Mouse (Mus musculus) cerebellum, adult 18-20 months (tissue): ENCODE results near the gene Ago4.

Experiments
- DNase-seq, 2 experiments: peaks; one replicate each; pipeline ENCODE4 v3.0.0; 2021

Gene Ago4

GRCm38 (mm10) chr4:126512308-126513066 lies 20.8 kb downstream of the Ago4 start:
- DNase-seq, result no peak

DNA sequence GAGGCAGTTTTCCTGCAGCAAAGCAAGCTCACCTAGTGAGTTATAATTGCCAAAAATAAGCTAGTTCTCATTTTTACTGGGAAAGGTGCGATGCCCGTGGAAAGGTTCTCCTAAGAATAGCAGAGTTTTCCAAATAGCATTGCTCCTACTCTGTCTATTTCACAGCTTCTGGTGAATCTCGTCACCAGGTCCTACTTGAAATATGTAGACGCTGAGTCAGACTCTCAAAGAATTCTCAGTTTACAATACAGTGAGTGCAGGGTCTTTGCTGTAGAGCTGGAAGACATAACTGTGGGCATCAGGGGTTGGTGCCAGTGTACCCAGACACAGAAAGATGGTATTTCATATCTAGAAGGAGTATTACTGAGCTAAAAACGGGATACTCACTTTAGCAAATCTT lies 22.3 kb downstream of the Ago4 start:
- no peak for DNase-seq

DNA sequence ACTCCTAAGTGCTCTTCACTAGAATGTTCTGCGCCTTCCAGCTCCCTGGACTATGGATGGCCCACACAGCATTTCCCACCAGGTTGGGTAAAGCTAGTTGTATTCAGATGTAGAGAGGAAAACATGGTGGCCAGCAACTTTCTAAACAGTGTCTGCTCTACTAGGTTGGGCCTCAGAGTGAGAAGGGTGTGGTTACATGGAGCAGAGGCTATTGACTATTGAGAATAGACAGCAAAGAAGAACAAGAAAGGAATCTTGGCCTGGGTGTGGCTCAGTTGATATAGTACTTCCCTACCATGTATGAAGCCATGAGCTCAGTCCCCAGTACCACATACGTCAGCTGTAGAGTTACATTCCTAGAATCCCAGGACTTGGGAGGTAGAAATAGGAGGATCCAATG lies 24.2 kb downstream of the Ago4 start:
- no peak for DNase-seq

DNA sequence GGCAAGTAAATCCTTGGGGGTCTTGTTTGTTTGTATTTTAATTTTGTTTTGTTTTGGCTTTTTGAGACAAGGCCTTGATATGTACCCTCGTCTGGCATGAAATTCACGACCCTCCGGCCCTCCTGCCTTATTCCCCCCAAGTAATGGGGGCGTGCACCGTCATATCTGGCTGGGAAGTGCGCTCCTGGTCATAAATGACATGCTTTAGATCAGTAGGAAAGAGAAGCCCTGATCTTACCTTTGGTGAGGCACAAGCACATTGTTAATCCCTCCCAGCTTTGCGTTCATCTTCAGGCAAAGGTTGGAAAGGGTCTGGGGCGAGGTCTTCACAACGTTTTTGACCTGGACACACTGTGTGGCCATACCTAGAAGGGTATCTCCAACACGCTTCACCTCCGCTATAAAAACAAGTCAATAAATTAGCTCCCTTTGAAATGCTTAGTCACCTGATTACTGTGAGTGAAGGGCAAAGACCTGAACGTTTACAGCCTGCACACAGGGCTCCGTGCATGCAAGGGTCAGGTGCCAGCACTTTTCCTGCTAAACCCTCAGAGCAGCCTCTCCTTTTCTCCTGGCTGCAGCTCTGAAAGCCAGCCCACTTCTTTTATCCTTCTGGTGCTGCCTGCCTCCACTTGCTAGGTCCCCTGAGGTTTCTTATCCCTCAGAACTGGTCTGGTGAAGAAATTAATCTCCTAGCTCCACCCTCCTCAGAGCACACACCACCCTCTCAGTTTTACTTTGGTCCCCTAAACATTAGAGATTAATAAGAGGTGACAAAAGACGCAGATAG lies 25.0 kb downstream of the Ago4 start:
- DNase-seq, result no peak

GRCm38 (mm10) chr4:126502977-126503309 lies 30.3 kb downstream of the Ago4 start:
- no peak for DNase-seq

DNA sequence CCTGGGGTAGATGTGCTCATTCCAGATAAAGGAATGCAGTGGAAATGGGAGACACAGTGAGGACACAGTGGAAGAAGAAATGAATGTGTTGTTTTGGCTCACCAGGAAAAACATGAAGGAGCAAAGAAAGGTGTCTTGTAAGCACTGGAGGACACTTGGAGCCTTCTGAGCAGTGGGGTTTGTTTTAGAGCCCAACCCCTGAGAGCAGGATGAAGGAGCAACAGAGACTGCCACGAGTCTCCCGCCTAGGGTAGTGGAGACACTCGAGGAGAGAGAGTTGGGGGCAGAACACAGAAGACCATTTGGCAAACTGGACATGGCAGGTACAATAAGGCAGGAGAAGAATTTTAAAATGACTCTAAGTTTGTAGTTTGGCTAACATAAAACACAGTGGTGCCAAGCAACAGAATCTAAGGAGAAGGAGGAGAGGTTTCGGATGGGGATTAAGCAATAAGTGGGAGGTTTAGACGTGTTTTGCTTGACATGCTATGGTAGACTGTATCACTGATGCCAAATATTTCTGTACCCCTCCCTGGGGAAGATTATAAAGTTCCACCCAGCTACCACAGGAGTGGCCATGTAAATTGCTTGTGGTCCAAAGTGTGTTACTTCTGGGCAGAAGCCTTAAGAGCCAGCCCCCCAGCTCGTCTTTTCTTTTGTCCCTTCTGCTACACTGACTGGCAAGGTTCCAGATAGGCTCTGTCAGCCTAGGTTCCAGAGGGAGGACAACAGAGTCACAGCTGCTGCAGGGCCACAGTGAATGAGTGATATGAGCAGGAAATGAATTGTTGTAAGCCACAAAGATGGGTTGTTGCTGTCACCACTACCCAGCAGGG lies 30.9 kb downstream of the Ago4 start:
- no peak for DNase-seq

DNA sequence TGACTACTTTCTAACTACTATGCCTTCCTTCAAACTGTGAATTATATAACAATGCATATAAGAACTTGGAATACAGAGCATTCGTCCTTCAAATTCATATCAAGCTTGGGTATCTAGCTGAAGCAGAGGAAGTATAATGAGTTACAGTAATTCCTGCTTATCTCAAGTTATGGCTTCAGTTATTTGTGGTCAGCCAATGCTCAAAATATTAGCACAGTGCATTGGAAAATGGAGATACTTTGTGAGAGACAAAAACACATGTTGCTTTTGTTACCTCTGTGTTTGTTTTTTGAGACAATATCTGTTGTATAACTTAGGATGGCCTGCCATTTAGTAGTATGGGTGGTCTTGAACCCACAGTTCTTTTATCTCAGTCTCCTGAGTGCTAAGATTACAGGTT lies 34.7 kb downstream of the Ago4 start:
- DNase-seq, result no peak

DNA sequence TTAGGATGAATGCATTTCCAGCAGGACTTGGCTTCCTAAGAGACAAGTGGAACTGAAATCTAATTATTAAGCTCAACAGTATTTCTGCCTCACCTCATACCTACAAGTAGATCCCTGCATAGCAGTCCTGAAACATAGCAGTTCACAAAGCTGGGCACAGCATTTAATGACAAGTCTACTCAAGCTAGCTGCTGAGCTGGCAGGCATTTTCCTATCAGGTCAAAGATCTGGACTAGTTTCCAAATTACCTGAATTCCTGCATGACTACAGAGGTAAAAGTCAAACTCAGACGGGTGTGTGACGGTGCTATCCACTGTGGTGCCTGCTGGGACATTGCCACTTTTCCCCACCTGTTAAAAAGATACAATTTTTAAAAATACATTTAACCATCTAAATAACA lies 36.3 kb downstream of the Ago4 start:
- DNase-seq, result no peak

DNA sequence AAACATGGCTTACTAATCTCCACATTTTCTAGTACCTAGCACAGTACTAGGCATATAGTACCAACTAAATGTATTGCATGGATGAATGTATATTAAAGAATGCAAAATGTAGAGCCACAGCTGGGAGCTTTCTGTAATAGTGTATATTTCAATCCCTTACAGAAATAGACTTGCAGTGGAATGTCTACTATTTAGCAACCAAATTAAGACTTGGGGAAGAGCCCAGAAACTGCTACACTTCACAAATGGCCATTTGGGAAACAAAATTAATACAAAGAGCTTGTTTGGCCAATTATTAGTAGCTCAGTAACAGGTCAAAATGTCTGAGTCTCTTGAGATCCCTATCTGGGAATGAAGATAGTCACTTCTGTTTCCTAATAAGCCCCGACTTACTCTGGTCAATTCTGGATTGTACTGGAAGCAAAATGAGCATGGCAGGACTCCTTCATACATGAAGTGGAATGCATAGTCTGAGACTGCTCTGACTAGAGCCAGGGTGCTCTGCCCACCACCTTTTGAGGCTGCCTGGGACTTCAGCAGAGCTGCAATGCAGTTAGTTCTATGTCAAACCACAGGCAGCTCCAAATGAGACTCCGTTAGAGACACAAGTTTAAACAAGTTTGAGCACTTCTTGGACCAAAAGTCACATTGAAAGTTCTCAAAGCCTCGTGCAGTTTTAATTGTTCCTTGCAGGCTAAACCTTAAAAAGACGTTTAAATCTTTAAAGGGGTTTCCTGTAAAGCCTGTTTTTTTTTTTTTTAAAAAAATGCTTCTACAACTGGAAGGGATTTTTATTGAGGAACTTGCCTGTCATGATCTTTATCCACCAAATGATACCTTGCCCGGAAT lies 37.1 kb downstream of the Ago4 start:
- no peak for DNase-seq

- no peak for DNase-seq
Measured at GRCm38 (mm10) chr4:126495453-126495852, 37.8 kb downstream of the Ago4 start.

GRCm38 (mm10) chr4:126493416-126493815 lies 39.9 kb downstream of the Ago4 start:
- DNase-seq, result no peak

- DNase-seq, result no peak
Measured at GRCm38 (mm10) chr4:126491977-126492376, 41.3 kb downstream of the Ago4 start.

DNA sequence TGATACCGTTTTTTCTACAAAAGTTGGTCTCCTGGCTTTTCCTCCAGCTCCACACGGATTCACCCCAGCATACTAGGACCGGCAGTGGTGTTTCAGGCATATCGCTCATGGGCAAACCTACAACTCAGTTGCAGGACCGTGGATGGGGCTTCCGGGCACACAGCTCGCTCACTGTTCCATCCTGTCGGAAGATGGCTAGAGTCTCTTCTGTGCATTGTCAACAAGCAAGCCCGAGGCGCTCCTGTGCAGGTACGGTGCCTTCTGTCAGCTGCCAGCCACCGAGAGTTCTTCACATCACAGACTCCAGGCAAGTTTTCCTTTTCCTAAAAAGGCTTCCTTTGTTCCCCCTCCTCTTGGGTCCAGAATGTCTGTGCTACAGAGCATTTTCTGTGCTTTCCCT lies 42.5 kb downstream of the Ago4 start:
- DNase-seq, result no peak

- DNase-seq, result no peak
Measured at GRCm38 (mm10) chr4:126489811-126490210, 43.5 kb downstream of the Ago4 start.

DNA sequence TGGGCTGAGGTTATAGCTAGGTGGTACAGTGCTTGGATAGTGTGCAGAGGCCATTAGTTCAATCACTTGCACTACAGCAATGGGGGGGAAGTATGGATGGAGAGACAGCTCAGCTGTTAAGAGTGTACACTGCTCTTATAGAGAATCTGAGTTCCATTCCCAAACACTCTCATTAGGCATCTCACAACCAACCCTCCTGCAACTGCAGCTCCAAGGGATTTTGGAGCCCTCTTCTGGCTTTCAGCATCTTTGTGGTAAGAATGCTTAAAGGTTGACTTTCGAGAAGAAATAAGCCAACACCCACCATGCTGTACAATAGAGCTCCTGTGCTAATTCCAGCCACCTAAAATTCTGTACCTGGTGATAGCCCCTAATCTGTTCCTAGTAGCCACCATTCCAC lies 47.1 kb downstream of the Ago4 start:
- DNase-seq, result no peak

- no peak for DNase-seq
Measured at GRCm38 (mm10) chr4:126485065-126485464, 48.2 kb downstream of the Ago4 start.

- no peak for DNase-seq
Measured at GRCm38 (mm10) chr4:126483874-126484273, 49.4 kb downstream of the Ago4 start.

GRCm38 (mm10) chr4:126482951-126483350 lies 50.3 kb downstream of the Ago4 start:
- DNase-seq, result no peak

DNA sequence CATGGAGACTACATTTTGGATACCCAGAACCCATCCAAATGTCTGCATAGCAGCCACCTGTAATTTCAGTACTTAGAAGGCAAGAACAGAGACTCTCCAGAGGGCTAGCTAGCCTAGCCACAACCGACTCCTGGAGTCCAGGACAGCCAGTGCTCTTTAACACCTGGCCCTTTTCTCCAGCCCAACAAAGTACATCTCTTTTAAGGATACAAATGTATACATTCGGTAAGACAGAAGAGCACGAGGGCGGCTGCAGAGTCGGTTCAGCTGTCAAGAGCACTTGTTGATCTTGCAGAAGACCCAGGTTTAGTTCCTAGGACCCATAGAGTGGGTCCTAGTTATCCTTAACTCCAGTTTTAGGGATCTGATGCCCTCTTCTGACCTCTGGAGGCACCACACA lies 51.8 kb downstream of the Ago4 start:
- DNase-seq, result no peak

- DNase-seq, result no peak
Measured at GRCm38 (mm10) chr4:126480288-126480687, 53.0 kb downstream of the Ago4 start.

DNA sequence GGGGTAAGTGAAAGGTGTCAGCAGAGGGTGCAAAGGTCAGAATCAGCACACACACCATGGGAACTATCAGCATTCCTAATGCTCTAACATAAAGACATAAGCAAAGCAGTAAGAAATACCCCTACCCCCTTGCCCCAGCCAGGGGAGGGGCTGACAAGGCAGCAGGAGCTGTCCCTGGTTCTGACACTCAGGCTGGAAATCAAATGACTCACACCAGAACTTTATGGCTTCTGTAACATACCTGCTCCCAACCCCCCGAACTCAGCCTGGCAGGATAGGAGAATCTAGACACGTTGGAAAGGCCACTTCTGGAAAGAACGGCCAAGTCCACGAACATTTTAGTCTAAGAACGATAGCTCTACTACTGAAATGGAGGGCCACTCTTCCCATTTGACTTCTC lies 60.2 kb downstream of the Ago4 start:
- DNase-seq, result no peak

DNA sequence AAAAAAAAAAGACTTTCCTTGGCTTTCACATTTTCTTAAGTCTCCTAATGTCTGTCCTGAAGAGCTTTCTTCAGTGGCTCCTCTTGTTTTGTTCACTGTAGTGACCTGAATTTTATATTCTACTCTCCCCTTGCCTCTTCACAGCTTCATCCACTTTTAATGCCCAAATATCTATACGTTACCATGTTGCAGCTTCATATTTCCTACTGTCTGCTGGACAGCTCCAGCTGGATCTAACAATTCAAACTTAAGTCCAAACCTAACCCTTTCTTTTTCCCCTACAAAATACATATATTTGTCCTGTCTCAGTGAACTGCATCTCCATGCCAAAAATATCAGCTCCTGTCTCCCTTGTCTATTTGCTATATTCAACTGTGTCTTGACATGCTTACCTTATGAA lies 63.9 kb downstream of the Ago4 start:
- DNase-seq, result no peak

- no peak for DNase-seq
Measured at GRCm38 (mm10) chr4:126468925-126469324, 64.3 kb downstream of the Ago4 start.
